Mouse (Mus musculus): ENCODE data around the gene Slit1. TPM values are rescaled to one million over a fixed set of nuclear protein-coding genes. Genes with fewer than 3 reads are reported as not detected.

The Slit1 gene
- polyA plus RNA-seq, 1 experiment: not detected

DNA sequence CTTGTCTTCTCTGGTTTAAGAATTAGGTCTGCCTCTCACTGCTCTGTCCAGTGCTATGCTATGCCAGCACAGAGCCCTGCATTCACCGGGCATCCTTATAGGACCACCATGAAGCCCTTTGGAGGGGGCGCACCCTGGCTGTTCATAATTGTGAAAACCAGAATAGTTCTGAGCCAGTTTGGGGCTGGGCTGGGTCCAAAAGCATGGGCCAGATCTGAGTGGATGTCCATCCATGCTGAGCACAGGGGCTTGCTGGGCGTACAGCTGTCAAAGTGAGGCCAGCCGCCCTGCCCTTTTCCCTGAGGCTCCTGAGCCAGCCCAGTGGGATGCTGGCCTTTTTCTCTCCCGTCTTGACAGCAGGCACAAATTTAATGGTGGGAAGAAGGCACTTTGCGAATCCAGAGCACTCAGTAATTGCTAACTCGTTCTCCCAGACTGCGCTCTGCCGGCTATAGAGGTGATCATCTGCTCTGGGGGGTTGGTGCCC is 29.0 kb downstream of the Slit1 start:
- 65% methylated on average over 9 of the region's 9 CpGs for WGBS
- H3K4me3 ChIP-seq (ENCODE audit: insufficient read depth, low read depth, low read length): no peak overlapping the region
- H3K27ac ChIP-seq (ENCODE audit: insufficient read depth, low read depth, low read length): no peak overlapping the region
- no peaks in the 10 kb centered on the region for H3K4me1 ChIP-seq (ENCODE audit: control insufficient read depth, insufficient read depth, low read length)
- TF ChIP-seq POLR2A (IDR thresholded peaks at IDR 0.05; ENCODE audit: insufficient read depth, low read depth, low read length): no peak
- no peak for TF ChIP-seq CTCF (IDR thresholded peaks at IDR 0.05; ENCODE audit: insufficient read depth, low read depth, low read length)

GRCm38 (mm10) chr19:41712829-41713228 is 30.6 kb downstream of the Slit1 start:
- no peaks in the 10 kb centered on the region for H3K4me1 ChIP-seq (ENCODE audit: control insufficient read depth, insufficient read depth, low read length)
- no peak overlapping the region for H3K27ac ChIP-seq (ENCODE audit: insufficient read depth, low read depth, low read length)
- H3K4me3 ChIP-seq (ENCODE audit: insufficient read depth, low read depth, low read length): no peak overlapping the region
- WGBS: 91% methylated on average over 8 of the region's 8 CpGs
- no peak for TF ChIP-seq CTCF (IDR thresholded peaks at IDR 0.05; ENCODE audit: insufficient read depth, low read depth, low read length)
- TF ChIP-seq POLR2A (IDR thresholded peaks at IDR 0.05; ENCODE audit: insufficient read depth, low read depth, low read length): no peak

- Histone ChIP-seq H3K27ac (ENCODE audit: insufficient read depth, low read depth, low read length) (no peak overlapping the region), H3K4me1 (ENCODE audit: control insufficient read depth, insufficient read depth, low read length) (no peaks in the 10 kb centered on the region), H3K4me3 (ENCODE audit: insufficient read depth, low read depth, low read length) (no peak overlapping the region)
- whole genome bisulfite sequencing: 79% methylated on average over 9 of the region's 9 CpGs
- TF ChIP-seq CTCF (IDR thresholded peaks at IDR 0.05; ENCODE audit: insufficient read depth, low read depth, low read length): no peak
- TF ChIP-seq POLR2A (IDR thresholded peaks at IDR 0.05; ENCODE audit: insufficient read depth, low read depth, low read length): no peak
These were observed 31.8 kb downstream of the Slit1 start for GRCm38 (mm10) chr19:41711665-41712064.

- peaks cover 4% of the 10 kb centered on the region; the same call in 1 of the 2 replicates for H3K4me1 ChIP-seq (ENCODE audit: control insufficient read depth, insufficient read depth, low read length)
- H3K4me3 ChIP-seq (ENCODE audit: insufficient read depth, low read depth, low read length): no peak overlapping the region
- TF ChIP-seq POLR2A (IDR thresholded peaks at IDR 0.05; ENCODE audit: insufficient read depth, low read depth, low read length): no peak
- TF ChIP-seq CTCF (IDR thresholded peaks at IDR 0.05; ENCODE audit: insufficient read depth, low read depth, low read length): no peak
- 83% methylated on average over 12 of the region's 12 CpGs for WGBS
- no peak overlapping the region for H3K27ac ChIP-seq (ENCODE audit: insufficient read depth, low read depth, low read length)
These were observed 33.8 kb downstream of the Slit1 start for GRCm38 (mm10) chr19:41709497-41710165.

GRCm38 (mm10) chr19:41707850-41708249 is 35.6 kb downstream of the Slit1 start:
- Histone ChIP-seq H3K4me3 (ENCODE audit: insufficient read depth, low read depth, low read length) (no peak overlapping the region), H3K4me1 (ENCODE audit: control insufficient read depth, insufficient read depth, low read length) (peaks cover 4% of the 10 kb centered on the region; the same call in 1 of the 2 replicates), H3K27ac (ENCODE audit: insufficient read depth, low read depth, low read length) (no peak overlapping the region)
- 86% methylated on average over 12 of the region's 12 CpGs for WGBS
- no peak for TF ChIP-seq CTCF (IDR thresholded peaks at IDR 0.05; ENCODE audit: insufficient read depth, low read depth, low read length)
- no peak for TF ChIP-seq POLR2A (IDR thresholded peaks at IDR 0.05; ENCODE audit: insufficient read depth, low read depth, low read length)

- 83% methylated on average over 17 of the region's 17 CpGs for WGBS
- Histone ChIP-seq H3K27ac (ENCODE audit: insufficient read depth, low read depth, low read length) (no peak overlapping the region), H3K4me1 (ENCODE audit: control insufficient read depth, insufficient read depth, low read length) (peaks cover 4% of the 10 kb centered on the region; the same call in 1 of the 2 replicates), H3K4me3 (ENCODE audit: insufficient read depth, low read depth, low read length) (no peak overlapping the region)
- no peak for TF ChIP-seq POLR2A (IDR thresholded peaks at IDR 0.05; ENCODE audit: insufficient read depth, low read depth, low read length)
- no peak for TF ChIP-seq CTCF (IDR thresholded peaks at IDR 0.05; ENCODE audit: insufficient read depth, low read depth, low read length)
These were observed 37.2 kb downstream of the Slit1 start for GRCm38 (mm10) chr19:41706094-41706828.

DNA sequence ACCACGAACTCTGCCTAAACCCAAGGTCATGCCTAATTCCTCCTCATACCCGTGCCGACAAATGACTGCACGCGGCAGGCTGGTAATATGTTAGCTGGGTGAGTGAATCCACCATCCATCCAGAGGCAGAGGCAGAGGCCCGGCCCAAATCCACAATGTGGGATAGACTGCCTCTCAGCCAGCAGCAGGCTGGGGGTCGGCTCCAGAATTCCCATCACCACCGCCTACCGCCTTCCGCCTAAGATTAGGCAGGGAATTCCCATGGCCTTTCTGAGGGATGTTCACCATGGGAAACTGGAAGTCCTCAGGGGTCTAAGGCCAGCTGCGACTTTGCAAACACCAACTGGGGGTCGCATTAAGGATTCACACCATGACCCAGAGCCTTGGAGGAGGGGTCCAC is 38.0 kb downstream of the Slit1 start:
- Histone ChIP-seq H3K27ac (ENCODE audit: insufficient read depth, low read depth, low read length) (no peak overlapping the region), H3K4me3 (ENCODE audit: insufficient read depth, low read depth, low read length) (no peak overlapping the region), H3K4me1 (ENCODE audit: control insufficient read depth, insufficient read depth, low read length) (peaks cover 7% of the 10 kb centered on the region; the same call in 1 of the 2 replicates)
- 75% methylated on average over 12 of the region's 12 CpGs for WGBS
- TF ChIP-seq POLR2A (IDR thresholded peaks at IDR 0.05; ENCODE audit: insufficient read depth, low read depth, low read length) (no peak), CTCF (IDR thresholded peaks at IDR 0.05; ENCODE audit: insufficient read depth, low read depth, low read length) (no peak)

DNA sequence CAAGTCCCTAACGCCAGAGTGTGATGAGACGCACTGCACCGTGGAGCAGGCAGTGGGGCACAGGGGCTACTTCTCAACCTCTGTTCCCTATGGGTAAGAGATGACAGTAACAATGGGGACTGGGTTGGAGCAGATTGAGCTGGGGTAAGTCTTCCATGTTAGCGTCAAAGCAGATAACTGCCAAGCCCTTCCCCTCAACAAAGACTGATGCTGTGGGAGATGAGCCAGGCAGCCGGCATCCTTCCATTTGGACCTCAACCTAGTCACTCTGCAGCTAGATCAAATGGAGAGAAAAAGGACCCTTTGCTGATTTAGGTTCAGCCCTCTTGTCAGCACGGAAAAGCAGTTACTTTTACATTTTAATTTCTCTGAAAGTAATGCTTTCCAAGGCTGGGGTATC is 40.8 kb downstream of the Slit1 start:
- no peak overlapping the region for H3K27ac ChIP-seq (ENCODE audit: insufficient read depth, low read depth, low read length)
- H3K4me1 ChIP-seq (ENCODE audit: control insufficient read depth, insufficient read depth, low read length): peaks cover 22% of the 10 kb centered on the region
- no peak overlapping the region for H3K4me3 ChIP-seq (ENCODE audit: insufficient read depth, low read depth, low read length)
- TF ChIP-seq POLR2A (IDR thresholded peaks at IDR 0.05; ENCODE audit: insufficient read depth, low read depth, low read length) (no peak), CTCF (IDR thresholded peaks at IDR 0.05; ENCODE audit: insufficient read depth, low read depth, low read length) (no peak)
- 79% methylated on average over 6 of the region's 6 CpGs for WGBS

DNA sequence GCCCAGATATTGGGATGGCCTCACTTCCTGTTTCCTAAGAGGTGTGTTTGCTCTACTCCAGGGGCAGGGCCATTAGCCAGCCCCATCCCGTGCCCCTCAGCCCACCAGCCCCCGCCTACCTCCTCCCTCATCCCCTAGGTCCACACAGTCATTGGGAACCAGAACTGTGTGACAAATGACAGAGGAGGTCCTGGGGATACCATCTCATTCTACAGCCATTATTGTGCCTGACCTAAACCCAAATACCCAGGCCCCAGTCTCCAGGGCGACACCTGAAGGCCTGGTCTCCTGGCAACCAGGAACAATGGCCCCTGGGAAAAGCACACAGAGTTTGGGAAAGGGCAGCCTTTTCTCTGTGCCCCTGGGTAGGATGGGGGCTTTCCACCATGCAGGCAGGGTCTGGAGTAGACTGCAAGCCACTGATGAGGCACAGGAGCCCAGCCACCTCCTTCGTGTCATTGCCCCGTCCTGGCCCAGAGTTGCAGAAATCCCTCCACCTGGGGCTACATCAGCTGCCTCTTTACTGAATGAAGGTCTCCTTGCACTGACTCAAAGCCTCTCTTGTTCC is 44.5 kb downstream of the Slit1 start:
- H3K4me1 ChIP-seq (ENCODE audit: control insufficient read depth, insufficient read depth, low read length): peaks cover 45% of the 10 kb centered on the region
- H3K4me3 ChIP-seq (ENCODE audit: insufficient read depth, low read depth, low read length): no peak overlapping the region
- TF ChIP-seq POLR2A (IDR thresholded peaks at IDR 0.05; ENCODE audit: insufficient read depth, low read depth, low read length) (no peak), CTCF (IDR thresholded peaks at IDR 0.05; ENCODE audit: insufficient read depth, low read depth, low read length) (no peak)
- 83% methylated on average over 5 of the region's 5 CpGs for WGBS
- H3K27ac ChIP-seq (ENCODE audit: insufficient read depth, low read depth, low read length): no peak overlapping the region
